Mouse (Mus musculus) neural tube, embryonic 10.5 days (tissue): ENCODE data around the gene Fam217b.

ENCODE experiments used
- DNase-seq: peaks from one replicate; pipeline ENCODE4 v3.0.0-alpha.2; 2017; ENCODE audit warnings: low spot score; ENCODE audit errors: extremely low spot score

Fam217b gene

DNA sequence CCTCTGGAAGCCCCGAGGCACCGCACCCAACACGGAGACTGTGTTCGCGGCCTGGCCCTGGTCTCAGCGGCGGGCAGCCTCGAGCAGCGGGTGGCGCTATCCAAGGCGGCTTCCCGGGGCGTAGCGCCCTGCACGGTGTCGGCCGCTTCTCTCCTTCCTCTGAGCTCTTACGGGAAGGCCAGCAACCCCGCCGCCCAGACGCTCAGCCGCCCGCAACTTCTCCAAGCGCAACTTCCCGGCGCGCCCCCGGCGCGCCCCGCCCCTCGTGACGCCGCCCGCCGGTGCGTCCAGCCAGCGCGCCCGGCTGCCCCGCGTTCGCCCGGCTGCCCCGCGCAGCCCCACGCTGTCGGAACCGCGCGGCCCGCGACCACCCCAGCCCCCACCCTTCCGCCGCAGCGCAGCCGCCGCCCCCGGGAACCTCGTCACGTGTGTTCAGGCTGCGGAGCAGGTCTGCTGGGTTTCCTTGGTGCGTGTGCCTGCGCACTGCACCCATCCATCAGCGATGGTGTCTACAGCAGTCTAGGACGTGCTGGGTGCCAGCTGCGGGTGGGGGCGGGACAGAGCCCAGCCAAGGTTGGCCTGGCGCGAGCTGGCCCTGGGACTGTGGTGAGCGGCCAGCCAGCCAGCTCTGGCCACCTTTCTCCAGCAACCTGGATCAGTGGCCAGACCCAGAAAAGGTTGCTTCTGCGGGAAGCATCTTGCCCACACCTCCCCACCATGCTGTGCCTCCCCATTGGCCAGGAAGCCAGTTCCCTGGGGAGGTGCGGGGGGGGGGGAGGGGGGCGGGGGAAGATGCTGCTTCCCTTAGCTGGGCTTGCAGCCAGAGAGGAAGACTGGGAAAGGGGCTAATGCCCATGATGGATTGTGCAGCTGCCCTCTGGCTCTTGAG is at the start of gene Fam217b, which contains the start of gene Ppp1r3d:
Gene Fam217b (plus strand): TSS at position 264 of the 889 bp plus-strand sequence.
Gene Ppp1r3d (minus strand): TSS at position 212 of the 889 bp plus-strand sequence.
- DNase-seq: peak; percentile 72

DNA sequence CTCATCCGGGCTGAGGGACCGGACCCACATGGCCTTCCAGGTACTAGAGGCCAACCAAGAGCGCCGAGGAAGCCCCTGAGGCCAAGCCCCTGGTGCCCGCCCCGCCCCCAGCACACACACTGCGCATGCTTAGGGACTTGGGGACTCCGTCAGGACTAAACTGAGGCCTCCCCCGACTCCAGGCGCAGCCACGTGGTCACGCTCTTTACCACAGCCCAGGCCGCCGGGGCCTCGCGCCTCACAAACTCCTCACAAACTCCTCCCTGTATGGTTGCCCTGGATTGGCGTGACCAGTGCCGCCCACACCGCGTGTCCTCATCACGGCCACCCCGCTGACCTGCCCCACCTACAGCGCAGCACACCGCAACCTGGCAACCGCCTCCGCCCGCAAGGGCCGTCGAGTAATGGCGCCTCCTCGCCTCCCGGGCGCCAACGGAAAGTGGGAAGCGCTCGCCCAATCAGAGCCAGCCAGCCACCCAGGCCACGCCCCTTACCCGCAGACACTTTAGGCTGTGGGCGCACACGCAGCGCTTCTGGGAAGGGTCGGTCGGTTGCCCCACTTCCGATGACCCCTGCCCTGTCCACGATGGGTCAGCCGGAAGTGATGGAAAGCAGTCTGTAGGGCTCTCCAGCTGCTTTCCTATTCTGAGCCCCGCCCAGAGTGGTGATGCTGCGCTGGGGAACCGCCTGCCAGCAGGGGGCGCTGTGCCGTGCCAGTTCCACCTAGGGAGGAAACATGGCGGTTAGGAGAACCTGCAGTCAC is 7.1 kb upstream of the Fam217b start, which contains the start of gene Sycp2:
Gene Sycp2 (minus strand): TSS at position 633 of the 763 bp plus-strand sequence.
- DNase-seq: peak; percentile 11

DNA sequence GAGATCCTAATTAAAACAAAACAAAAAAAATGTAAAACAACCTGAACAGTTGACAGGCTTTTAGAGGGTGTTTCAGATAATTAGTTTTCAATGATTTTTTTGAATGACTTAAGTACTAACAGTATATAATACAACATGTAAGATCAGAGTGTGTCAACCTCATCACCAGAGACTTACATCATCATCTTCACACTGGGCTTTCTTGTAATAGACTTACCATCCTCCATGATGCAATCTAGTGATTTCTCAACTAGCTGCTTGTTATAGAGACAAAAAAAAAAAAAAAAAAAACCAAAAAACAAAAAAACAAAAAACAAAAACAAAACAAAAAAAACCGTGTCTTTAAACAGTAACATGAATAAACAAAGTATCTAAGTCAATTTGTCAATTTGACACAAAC is 5.3 kb upstream of the Fam217b start:
- DNase-seq: no peak

DNA sequence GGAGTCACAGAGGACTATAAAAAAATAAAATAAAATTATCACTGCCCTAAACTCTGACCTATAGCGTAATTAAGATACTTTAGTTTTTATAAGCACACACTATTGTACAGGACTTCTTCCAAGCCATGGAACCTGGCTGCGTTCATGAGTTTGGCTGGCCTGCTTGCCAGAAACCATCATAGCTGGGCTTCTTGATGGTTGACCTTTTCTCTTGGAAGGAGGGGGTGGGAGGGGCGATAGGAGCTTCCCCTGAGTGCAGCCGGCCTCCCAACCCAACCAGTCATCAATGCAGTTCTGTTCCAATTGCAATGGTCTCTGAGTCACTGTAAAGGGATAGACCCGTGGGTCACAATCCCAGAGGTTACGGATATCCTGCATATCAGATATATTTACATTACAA is 4.0 kb upstream of the Fam217b start:
- peak; percentile 8 for DNase-seq

DNA sequence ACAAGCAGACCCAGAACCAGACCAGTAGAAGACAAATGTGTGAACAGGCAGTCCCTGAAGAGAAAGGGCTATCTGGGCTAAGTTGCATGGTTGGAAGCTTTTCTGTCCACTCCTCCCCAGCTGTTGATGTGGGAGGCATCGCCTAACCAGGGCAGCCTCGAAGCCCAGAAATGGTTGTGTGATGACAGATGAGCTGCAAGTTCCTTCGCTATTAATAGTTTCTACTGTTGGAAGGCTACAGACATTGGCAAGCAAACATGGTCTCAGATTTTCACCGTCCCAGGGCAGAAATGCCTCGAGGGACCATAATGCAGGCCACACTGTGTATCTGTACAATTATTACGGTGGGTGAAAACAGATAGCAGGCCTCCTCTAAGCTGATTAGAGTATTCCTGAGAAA is 1.7 kb upstream of the Fam217b start:
- peak; percentile 15 for DNase-seq

DNA sequence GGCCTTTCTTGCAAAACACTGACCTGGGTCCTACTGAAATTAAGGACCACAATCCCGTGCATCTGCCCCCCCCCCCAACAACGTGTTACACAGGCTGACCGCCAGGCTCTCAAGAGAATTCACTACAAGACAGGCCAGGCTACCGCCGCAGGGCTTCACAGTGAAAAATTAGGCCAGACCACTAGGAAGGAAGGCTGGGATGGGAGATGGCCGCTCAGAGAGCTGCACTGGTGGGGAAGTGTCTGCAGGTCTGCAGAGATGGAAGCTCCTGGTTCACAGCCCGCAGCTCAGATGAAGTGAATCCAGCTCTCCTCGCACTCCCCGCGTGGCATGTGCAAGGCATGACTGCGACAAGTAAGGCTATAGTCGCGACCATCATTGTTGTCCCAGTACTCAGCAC is 1.2 kb upstream of the Fam217b start:
- no peak for DNase-seq

DNA sequence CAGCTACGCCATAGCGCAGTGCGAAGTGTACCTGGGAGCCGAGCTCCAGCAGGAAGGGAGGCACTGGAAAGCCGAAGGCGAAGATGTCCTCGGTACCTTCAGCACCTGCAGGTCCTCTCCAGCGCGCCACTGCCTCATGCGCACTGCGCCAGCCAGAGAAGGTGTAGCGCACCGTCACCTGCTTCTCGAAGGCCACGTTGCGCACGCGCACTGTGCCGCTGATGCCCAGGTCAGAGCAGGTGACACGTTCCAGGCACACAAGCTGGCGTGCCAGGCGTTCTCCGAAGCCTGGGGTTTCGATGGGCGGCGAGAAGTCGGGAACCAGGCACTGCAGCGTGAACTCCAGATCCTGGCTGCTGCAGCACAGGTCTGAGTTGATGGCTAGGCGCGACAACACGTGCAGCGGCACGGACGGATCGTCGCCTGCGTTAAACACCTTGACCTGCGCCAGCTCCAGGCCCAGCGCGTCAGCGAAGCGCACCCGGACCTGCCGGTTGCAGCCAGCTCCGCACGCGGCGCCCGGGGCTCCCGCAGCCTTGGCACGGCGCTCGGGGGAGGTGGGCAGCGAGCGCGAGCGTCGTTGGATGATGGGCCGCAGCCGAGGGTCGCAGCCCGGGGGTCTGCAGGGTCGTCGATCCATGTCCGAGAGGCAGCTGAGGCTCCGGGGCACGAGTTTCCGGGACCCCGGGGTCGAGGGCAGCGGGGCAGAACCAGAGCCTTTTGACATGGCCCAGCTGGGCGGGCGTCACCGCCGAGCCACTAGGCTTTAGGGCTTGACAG is 653 bp upstream of the Fam217b start:
- DNase-seq: peak; percentile 66

DNA sequence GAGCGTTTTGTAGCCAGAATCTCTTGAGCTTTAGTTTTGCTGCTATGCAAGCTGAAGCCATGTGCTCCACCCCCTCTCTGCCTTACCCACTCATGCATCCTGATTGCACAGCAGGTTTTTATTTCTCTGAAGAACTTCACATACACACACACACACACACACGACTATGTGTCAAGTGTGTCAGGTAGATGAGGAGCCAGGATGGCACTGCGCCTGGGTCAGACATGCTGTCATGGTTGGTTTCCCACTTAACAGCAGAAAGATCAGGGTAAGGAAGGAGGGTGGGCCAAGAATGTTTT is 775 bp downstream of the Fam217b start:
- DNase-seq: no peak

DNA sequence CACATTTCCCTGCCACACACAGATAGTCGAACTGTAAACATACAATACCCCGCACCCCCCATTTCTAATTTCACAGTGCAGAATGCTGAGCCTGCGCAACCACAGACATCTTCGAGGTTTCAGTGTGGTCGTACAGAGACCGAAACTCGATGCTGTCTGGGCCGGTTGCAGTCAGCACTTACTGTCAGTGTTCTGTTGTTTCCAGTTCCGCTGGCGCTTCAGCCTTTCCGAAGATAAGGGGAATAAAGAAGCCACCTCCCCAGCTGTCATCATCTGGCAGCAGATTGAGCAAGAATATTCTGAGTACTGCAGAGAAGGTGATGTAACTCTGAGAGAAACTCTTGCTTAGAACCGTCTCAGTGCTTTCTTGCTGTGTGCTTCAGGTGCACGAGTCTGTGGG is 2.1 kb downstream of the Fam217b start:
- peak; percentile 10 for DNase-seq

DNA sequence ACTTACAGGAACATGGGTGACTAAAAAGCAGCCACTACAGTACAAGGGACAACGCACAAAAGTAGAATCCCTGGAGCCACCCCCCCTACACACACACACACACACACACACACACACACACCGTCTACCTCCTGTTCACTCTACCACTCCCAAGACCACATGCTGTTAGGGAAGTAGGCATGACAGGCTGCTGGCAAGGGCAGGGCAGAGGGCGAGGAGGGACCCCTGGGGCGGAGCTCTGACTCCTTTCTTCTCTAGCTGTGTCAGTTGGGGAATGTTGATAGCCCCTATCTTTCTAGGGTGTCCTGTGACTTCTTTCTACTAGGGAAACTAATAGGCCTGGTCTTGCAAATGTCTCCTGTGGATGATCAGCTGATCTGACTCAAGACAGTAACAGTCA is 2.6 kb downstream of the Fam217b start:
- DNase-seq: peak; percentile 9

DNA sequence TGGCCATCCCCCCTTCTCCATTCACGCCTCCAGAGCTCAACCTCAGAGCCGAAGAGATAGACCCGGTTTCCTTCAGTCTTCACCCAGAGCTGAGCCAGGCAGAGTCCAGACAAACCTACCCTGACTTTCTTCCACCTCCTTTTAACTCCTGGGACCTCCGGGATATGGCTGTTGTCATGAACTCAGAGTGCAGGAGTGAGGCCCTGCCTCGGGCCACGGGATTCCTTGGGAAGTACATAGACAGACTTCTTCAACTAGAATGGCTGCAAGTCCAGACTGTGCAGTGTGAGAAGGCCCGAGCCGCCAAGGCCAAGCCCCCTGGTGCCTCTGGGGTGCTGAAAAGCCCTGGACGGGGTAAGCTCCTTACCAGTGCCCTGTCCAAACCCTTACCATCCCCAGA is 6.3 kb downstream of the Fam217b start:
- DNase-seq: peak; percentile 12

DNA sequence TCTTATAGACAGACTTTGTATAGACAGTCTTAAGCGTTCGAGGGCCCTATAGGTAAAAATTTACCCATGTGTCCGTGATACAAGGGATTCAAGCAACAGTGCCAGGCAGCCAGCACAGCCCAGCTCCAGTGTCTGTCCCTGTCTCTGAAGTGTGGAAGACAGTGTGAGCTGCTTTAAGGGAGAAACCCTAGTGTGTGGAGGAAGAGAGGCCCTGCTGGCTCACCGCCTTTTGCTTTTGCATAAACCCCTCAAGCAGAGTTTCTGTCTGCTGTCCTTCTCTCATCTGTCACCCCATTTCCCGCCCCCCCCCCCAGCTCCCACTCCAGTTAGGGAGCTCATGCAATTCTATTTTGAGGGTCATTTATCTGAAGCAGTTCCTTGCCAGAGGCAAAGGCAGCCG is 7.3 kb downstream of the Fam217b start:
- no peak for DNase-seq

DNA sequence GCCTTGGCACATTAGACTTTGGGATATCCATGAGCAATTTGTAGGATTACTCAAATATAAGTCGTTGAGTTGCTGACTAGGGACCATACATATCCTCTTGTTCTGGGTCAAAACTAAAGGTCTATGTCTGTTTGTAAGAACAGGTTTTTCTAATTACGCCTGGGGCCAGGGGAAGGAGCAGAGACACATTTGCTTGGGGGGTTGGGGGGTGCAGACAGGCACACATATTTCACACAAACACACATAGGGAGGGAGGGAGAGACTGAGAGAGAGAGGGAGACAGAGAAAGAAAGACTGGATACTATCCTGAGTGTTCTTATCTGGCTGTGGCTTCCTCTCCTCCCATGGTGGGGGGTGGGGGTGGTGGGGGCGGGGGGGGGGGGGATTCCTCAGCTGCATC is 7.9 kb downstream of the Fam217b start:
- peak; percentile 20 for DNase-seq

DNA sequence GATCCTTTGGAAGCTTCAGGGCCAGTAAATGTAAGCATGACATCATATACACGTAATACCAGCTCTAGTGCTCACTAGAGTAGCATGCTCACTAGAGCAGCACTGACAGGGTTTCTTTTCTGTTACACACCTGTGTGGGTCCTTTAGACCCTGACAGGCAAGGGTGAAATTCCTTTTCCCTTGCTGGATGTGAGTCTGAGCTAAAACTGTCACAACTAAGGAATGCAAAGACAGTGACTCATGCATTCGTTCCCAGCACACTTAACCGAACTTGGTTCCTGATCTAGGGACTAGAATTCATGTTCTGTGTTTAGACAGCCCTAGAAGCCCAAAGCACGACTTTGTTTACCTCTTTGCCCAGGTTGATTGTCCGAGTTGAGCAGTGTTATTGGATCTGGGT is 8.9 kb downstream of the Fam217b start:
- DNase-seq: no peak

DNA sequence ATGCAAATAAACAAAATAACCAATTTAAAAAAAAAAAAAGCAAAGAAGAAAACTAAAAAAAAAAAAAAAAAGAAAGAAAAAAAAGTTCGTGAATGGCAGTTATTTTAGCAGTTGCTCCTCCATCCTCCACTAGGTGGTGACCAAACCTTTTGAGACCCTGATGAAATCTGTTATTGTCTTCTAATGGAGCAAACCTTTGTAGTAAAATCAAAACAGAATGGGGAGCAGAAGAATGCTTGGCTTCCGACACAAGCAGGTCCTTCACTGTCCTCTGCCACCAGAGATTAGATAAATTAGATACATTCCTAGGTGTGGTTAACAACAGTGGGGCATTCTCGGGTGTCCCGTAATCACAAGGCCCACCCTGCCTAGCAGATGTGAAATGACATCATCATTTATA is 11.9 kb downstream of the Fam217b start:
- peak; percentile 13 for DNase-seq

DNA sequence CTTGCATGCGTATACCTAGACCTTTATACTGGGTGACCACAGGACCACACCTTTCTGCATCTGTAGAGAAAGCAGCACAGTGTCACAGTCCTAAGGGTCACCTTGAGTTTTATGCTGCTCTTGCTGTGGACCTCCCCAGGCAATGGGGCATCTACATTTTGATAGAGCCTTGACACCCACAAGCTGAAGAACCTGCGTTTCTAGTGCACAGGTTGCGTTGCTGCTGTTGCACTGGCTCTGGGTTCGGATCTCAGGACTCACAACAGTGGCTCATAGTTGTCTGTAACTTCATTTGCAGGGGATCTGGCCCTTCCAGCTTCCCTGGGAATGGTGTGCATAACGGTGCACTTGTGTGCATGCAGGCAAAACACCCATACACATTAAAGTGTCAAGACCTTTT is 12.9 kb downstream of the Fam217b start:
- DNase-seq: no peak

DNA sequence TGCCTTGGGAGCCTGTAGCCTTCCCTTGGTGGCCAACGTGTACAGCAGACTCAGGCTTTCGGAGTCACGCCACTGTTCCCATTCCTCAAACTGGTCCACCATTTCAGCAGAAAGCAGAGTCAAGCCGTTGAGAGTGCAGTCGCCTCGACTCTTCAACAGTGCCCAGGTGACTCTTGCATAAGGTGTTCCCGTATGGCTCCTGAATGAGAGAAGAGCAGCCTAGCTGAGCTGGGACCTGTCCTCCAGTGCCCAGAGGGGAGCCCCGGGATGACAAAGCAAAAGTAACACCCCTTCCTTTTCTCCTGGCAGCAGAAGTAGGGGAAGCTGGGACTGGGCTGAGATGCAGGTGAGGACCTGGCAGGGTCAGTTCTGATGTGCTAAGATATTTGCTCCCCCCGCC is 13.9 kb downstream of the Fam217b start:
- DNase-seq: no peak

DNA sequence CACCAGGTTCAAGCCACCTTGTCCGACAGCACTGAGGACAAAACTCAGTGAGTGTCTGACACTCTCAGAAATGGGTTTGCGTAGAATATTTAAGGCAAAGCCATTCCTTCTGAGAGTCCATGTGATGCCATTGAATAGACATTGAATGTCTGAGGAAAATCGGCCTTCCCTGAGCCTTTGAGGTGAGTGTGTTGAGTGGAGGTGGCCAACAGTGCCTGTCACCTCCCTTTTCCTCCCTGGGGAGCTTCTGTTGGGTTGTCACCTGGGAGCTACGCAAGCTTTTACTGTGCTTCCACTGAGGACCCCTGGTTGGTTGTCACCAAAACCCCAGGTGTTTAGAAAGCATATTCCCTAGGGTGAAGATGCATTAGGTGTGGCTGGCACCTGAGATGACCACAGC is 14.4 kb downstream of the Fam217b start:
- DNase-seq: no peak

DNA sequence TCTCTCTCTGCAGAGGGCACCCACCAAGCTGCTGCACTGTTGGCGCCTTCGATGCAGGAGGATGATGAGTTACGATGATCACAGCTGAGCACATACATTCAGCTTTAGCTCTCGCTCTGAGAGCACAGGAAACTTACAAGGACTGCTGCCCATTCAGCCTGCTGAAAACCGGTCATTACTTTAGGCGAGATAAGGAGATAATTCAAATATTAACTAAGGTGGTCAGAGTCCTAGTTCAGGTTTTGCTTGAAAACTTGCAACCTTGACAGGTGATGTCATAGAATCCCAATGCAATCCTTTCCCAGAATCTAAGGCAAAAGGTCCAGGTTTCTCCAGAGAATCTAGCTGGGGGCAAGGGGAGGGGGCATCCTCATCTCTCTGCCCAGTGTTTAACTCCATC is 15.1 kb downstream of the Fam217b start:
- DNase-seq: no peak

DNA sequence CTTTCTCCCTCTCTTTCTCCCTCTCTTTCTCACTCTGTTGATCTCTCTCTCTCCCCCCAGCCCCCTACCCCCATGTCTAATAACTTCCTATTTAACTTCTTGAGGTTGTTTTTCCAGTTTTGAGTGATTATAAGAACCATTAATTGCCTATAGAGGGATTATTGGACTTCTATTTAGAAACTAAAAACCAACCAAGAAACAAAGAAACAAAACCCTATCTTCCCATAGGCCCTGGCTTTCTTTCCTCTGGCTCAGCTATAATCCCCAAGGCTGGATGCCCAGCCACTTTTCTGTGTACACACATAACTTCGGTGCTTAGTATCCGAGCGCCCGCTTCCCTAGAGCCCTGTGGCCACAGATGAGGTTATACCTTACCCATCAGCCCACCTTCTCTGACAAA is 15.9 kb downstream of the Fam217b start, which contains the start of gene Cdh26:
Gene Cdh26 (plus strand): TSS at position 301 of the 400 bp plus-strand sequence.
- no peak for DNase-seq

DNA sequence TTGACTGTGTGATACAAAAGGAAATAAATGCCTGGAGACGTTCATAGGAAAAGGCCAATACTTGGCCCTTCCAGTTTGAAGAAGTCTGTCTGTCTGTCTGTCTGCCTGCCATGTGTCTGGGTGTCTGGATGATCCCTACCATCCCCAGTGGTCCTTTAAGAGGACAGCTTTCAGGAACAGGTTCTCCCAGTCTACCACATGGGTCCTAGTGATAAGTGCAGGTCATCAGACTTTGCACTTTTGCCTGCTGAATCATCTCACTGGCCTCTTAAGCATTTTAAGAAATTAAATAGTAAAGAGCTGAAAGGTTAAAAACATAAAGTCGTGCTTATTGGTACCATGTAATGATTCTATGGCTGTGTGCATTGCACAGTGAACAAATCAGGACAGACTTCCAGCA is 19.2 kb downstream of the Fam217b start:
- no peak for DNase-seq

DNA sequence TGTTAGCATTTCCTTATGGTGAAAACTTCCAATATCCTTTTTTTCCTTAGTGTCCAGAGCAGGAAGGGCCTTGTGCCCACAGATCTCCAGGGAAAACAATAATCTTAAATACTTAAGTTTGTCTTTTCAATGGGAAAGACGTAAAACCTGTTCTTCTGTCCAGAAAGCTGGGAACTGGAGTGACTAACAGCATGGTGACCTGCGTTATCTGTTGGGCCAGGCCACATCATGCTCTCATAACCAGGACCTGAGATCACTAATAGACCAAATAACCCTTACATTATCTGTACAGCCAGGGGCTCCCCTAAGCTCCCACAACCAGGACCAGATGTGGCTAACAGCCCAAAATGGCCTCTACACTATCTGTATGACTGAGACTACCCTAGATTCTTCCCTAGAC is 19.6 kb downstream of the Fam217b start:
- no peak for DNase-seq
